Mouse (Mus musculus) kidney, postnatal 4 days (tissue): ENCODE measurements around the gene Krtcap2.
"Not testable (repeated sequence)": the region's sequence is repeated elsewhere in the genome, so short reads cannot be mapped to it uniquely, and the experiment has no call there.

ENCODE experiments used
- DNase-seq, 2 experiments: peaks; one replicate each; pipeline ENCODE4 v3.0.0; 2021; ENCODE audit warnings: mixed read lengths in 2 of 2

Gene Krtcap2

GRCm38 (mm10) chr3:89245688-89246171 lies at the start of gene Krtcap2:
Gene Krtcap2 (plus strand): TSS chr3:89245966.
- DNase-seq = peak; percentile 46 to 61

GRCm38 (mm10) chr3:89195979-89196877 lies 49.5 kb upstream of the Krtcap2 start:
- peak; percentile 96 to 98 for DNase-seq

- DNase-seq = no peak
Observed at GRCm38 (mm10) chr3:89199839-89200238, 45.9 kb upstream of the Krtcap2 start.

GRCm38 (mm10) chr3:89202253-89203141 lies 43.3 kb upstream of the Krtcap2 start, which contains the start of gene Gba:
Gene Gba (plus strand): TSS chr3:89202928.
- peak; percentile 87 to 89 for DNase-seq

- DNase-seq = no peak
Observed at GRCm38 (mm10) chr3:89203142-89203514, 42.6 kb upstream of the Krtcap2 start.

- no peak for DNase-seq
Observed at GRCm38 (mm10) chr3:89206079-89206478, 39.7 kb upstream of the Krtcap2 start.

GRCm38 (mm10) chr3:89206695-89207094 lies 39.1 kb upstream of the Krtcap2 start:
- DNase-seq = no peak

- DNase-seq = no peak
Observed at GRCm38 (mm10) chr3:89208075-89208657, 37.6 kb upstream of the Krtcap2 start.

GRCm38 (mm10) chr3:89208736-89209135 lies 37.0 kb upstream of the Krtcap2 start:
- no peak for DNase-seq

GRCm38 (mm10) chr3:89209731-89210130 lies 36.0 kb upstream of the Krtcap2 start:
- no peak for DNase-seq

GRCm38 (mm10) chr3:89210162-89210561 lies 35.6 kb upstream of the Krtcap2 start:
- DNase-seq = peak; percentile 33 to 61

- peak; percentile 74 to 81 for DNase-seq
Observed at GRCm38 (mm10) chr3:89210731-89211130, 35.0 kb upstream of the Krtcap2 start.

GRCm38 (mm10) chr3:89213803-89214530 lies 31.8 kb upstream of the Krtcap2 start:
- peak; percentile 96 to 97 for DNase-seq

GRCm38 (mm10) chr3:89214681-89215411 lies 30.9 kb upstream of the Krtcap2 start, which contains the start of gene Thbs3:
Gene Thbs3 (plus strand): TSS chr3:89215180.
- DNase-seq = peak; percentile 47 to 59

GRCm38 (mm10) chr3:89215853-89216252 lies 29.9 kb upstream of the Krtcap2 start:
- DNase-seq = peak; percentile 89 to 92

- not testable (repeated sequence) for DNase-seq
Observed at GRCm38 (mm10) chr3:89216407-89216806, 29.4 kb upstream of the Krtcap2 start.

GRCm38 (mm10) chr3:89218271-89218670 lies 27.5 kb upstream of the Krtcap2 start:
- DNase-seq = no peak

GRCm38 (mm10) chr3:89219546-89219945 lies 26.2 kb upstream of the Krtcap2 start:
- no peak for DNase-seq

GRCm38 (mm10) chr3:89221167-89221566 lies 24.6 kb upstream of the Krtcap2 start:
- no peak for DNase-seq

- no peak for DNase-seq
Observed at GRCm38 (mm10) chr3:89224796-89225195, 21.0 kb upstream of the Krtcap2 start.

- no peak for DNase-seq
Observed at GRCm38 (mm10) chr3:89225321-89225815, 20.4 kb upstream of the Krtcap2 start.
